Mouse (Mus musculus): ENCODE data around the gene Fam57b.

The Fam57b gene

DNA sequence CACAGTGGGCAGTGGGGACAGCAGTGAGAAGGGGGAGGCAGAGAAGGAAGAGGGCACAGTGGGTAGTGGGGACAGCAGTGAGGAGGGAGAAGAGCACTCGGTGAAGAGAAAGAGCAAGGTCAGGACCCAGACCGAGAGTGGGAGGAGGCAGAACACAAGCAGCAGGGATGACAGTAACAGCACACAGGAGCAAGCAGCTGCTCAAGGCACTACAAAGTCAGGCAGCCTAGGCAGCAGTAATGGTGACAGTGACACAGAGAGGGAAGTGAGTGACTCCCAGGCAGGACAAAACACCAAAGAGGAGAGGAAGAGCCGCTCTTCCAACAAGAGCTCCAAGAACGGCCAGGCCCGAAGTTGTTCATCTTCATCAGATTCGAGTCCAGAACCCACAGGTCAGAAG is 66.3 kb downstream of the Fam57b start:
- no peak for DNase-seq (ENCODE audit: low read depth in 1 of 2, low spot score in 2 of 2)

DNA sequence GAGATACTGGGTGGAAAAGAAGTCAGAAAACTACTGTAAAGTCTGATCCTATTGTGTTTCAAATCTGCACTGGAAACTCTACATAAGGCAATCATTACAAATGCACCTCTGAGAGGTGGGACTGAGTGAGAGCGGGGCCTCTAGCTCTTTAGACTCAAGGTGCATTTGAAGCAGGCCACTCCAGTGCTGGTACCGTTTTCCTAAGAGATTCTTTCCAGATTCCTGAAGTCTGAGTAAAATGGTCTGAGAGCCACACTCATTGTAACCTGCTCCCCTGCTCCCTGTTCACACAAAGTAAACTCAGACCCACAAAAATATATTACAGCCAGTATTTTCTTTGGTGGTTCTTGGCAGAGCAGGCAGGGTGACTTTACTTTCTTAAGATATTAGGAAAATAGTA is 70.1 kb downstream of the Fam57b start:
- DNase-seq (ENCODE audit: low read depth in 1 of 2, low spot score in 2 of 2): no peak

DNA sequence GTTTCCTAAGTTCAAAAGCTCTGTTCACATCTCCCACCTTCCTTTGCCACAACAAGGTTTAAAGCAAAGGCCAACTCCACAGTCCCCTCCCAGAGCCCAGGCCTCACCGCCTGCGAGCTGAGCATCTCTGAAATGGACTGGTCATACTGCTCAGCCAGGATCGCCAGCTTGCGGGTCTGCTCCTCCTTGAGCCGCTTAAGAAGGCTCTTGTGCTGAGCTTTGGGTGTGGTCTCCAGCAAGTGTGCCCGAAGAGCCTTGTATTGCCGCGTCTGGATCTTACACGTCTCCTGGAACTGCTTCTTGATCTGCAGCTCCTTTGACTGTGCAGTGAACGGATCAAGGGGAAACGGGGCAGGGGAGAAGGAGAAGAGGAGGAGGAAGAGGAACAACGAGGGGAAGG is 70.5 kb downstream of the Fam57b start:
- no peak for DNase-seq (ENCODE audit: low read depth in 1 of 2, low spot score in 2 of 2)

DNA sequence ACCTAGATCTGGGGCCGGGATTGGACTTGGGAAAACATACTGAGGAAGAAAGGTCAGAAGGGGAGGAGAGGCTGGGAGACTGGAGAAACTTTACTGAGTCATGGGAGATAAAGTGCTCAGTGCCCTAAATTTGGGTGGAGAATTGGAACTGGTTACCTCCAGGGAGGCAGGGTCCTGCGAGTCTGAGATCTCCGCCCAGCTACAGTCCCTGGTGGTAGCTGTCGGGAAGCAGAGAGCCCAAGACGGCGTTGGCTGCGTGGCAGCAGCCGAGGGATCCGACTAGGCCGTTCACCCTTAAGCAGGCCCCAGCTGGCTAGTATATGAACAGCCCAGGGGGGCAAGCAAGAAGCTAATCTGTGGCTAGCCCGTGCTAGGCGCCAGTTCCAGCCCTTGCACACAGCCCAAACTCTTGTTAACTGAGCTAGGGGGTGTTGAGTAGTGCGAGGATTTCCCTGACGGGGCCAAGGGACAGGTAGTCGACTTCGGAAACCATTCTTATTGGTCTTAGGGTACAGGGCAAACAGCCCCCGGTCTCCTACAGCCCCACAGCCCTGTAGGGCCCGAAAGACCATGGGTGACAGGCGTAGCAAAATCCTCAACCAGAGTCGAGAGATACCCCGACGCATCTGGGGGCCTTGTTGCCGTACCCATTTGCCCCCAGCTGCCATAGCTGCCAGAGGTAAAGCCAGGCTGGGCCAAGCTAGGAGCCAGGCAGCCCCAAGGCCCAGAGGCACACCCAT is 72.5 kb downstream of the Fam57b start:
- no peak for DNase-seq (ENCODE audit: low read depth in 1 of 2, low spot score in 2 of 2)

DNA sequence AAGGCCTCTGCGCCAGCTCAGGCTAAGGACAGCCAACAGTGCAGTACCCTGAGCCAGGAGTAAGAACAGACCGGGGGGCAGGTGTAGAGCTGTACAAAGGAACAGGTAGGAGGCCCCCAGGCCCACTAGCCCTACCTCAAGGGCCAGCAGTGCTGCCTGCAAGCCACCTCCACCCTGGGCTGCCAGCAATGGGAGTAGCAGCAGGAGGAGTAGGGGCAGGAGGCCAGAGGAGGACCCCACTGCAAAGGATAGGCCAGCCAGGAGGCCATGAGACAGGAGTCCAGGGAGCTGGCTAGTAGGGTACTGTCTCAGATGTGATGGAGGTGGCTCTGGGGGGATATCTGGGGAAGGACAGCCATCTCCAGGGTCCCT is 73.0 kb downstream of the Fam57b start:
- no peak for DNase-seq (ENCODE audit: low read depth in 1 of 2, low spot score in 2 of 2)

DNA sequence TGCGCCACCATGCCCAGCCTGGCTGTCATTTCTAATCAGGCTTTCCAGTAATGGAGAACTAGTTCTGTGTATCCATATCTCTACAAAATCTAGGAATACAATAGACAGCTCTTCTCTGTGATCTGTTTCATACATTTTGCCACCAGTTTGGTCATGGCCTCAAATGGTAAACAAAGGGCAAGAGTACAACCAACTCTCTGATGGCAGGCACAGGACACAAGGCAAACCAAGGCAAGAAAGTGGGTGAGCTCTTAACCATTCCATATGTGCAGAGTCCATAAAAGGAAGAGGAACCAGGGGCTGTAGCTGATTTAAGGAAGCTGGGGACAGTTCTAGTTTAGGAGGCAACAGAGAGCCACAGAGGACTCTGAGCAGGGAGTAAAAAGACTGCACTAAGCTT is 79.8 kb downstream of the Fam57b start:
- no peak for DNase-seq (ENCODE audit: low read depth in 1 of 2, low spot score in 2 of 2)

All from monocyte, adult 2 months (primary cell).